Mouse (Mus musculus) liver, embryonic 14.5 days (tissue): ENCODE data around the gene Nrsn2.

Experiments used
- CTCF ChIP-seq: IDR thresholded peaks from 2 replicates; pipeline ENCODE4 v1.5.1; 2016; ENCODE audit warnings: antibody characterized with exemption, low read depth, control low read depth
- EP300 ChIP-seq: IDR thresholded peaks from 2 replicates; pipeline ENCODE4 v1.6.1; 2016; ENCODE audit warnings: antibody characterized with exemption, low read depth

DNA sequence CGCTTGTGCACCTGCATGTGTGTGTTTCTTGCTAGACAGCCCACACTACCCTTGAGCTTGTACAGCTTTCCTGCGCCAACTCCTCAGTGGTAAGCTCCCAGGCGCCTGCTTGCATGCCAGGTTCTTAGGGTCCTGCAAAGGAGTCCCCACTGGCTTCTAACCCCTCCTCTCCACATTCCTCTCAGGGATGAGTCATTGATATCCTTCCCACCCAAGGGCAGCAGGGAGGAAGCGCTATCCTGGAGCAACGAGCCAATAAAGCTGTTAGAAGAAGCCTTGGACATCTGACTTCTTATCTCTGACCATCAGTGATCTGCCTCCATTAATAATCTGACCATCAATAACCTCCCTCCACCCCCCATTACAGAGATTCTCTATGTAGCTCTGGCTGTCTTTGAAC is 8.5 kb downstream of the Nrsn2 start:
- no peak for TF ChIP-seq CTCF
- no peak for TF ChIP-seq EP300
